Mouse (Mus musculus): ENCODE data around the gene 2610301B20Rik.

DNA sequence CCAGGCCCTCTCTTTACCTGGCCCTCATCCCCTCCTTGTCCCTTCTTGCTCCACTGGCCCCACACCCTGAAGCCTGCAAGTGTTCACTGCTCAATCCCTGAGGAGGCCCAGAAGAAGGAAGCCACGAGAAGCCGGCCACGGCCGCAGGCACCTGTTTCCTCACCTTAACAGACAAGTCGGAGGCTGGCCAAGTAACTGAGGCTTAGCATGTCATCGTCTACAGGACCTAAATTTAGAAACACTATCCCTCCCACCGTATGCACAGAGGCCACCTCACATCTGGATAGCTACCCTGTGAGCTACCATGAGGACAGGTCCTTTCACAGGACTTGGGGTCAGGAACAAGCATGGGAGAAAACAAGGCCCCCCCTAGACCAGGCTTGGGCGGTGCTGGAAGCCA, 44.1 kb downstream of the 2610301B20Rik start:
- TF ChIP-seq CTCF (conservative IDR thresholded peaks at IDR 0.05; ENCODE audit: insufficient read depth, insufficient read length, low read depth, low read length) (no peak), POLR2A (IDR thresholded peaks at IDR 0.05; ENCODE audit: low read depth, low read length) (no peak)
